Mouse (Mus musculus) neural tube, embryonic 11.5 days (tissue): Measurements from ENCODE around the gene Efna1. TPM values are rescaled to one million over a fixed set of nuclear protein-coding genes. Genes with fewer than 3 reads are reported as not detected.

ENCODE experiments used
- ATAC-seq: fragments of 200-750 bp; cut with Nextera tagmentation; 2 replicates; pipeline ENCODE4 v1.8.0; 2017; ENCODE audit warnings: moderate number of reproducible peaks, mild to moderate bottlenecking, moderate TSS enrichment, moderate library complexity; ENCODE audit not compliant: insufficient read depth, low FRiP score, low TSS enrichment
- DNase-seq: peaks from one replicate; pipeline ENCODE4 v3.0.0-alpha.2; 2015; ENCODE audit warnings: low spot score
- H3K27ac ChIP-seq: fragments of 300-500 bp; sonication (generic); 2 replicates; pipeline ENCODE4 v1.5.1; 2014; ENCODE audit warnings: low read depth, mild to moderate bottlenecking, low read length
- H3K27me3 ChIP-seq: fragments of 300-500 bp; sonication (generic); 2 replicates; pipeline ENCODE4 v1.6.1; 2014; ENCODE audit warnings: mild to moderate bottlenecking, low read length, mixed read lengths; ENCODE audit not compliant: control insufficient read depth, insufficient read depth
- H3K36me3 ChIP-seq: fragments of 300-500 bp; sonication (generic); 2 replicates; pipeline ENCODE4 v1.6.1; 2014; ENCODE audit warnings: mild to moderate bottlenecking, low read length, moderate library complexity, mixed read lengths; ENCODE audit not compliant: control insufficient read depth, insufficient read depth
- H3K4me1 ChIP-seq: fragments of 300-500 bp; sonication (generic); 2 replicates; pipeline ENCODE4 v1.6.1; 2014; ENCODE audit warnings: low read length, mixed read lengths; ENCODE audit not compliant: control insufficient read depth, insufficient read depth
- H3K4me2 ChIP-seq: fragments of 300-500 bp; sonication (generic); 2 replicates; pipeline ENCODE4 v1.6.1; 2014; ENCODE audit warnings: low read depth, mild to moderate bottlenecking, moderate library complexity
- H3K4me3 ChIP-seq: fragments of 300-500 bp; sonication (generic); 2 replicates; pipeline ENCODE4 v1.5.1; 2014; ENCODE audit warnings: low read depth, low read length
- H3K9ac ChIP-seq: fragments of 300-500 bp; sonication (generic); 2 replicates; pipeline ENCODE4 v1.6.1; 2014; ENCODE audit warnings: mild to moderate bottlenecking, low read length
- H3K9me3 ChIP-seq: fragments of 300-500 bp; sonication (generic); 2 replicates; pipeline ENCODE4 v1.6.1; 2016; ENCODE audit warnings: low read length; ENCODE audit not compliant: control insufficient read depth
- WGBS: fragments of 180-500 bp; shearing (Covaris S2); extraction: QIAGEN DNeasy Blood & Tissue Kit; methylation state at CpG from one replicate; pipeline ENCODE4 v1.1.7; 2014; 5-methylcytosine and 5-hydroxymethylcytosine counted together
- polyA plus RNA-seq: library from polyadenylated mRNA; unstranded; fragments of >200 nt; fragmentation: Nextera tagmentation; extraction: Ambion mirVana; gene quantifications from 2 replicates; pipeline ENCODE4 v1.2.1, GENCODE M21; 2014

Efna1 gene
- polyA plus RNA-seq, 1 experiment from 2014 or later = 13.7 TPM

DNA sequence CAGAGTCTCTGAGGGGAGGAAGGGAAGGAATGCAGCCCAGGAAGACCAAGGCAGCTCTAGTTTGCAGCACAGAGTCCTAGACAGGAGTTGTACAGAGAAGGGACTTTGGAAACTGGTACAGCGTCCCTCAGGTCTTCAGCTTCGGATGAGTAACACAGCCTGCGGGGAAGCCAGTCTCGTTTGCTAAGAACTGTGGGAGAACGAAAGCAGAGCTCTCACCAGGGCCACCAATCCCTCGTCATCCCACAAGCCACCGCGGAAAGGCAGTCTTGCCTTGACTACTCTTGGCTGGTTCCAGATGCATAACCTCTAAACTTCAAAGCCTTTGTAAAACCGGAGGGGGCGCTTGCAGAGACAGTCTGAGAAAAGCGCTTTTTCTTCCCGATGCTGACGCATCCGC lies 18.6 kb upstream of the Efna1 start:
- Histone ChIP-seq H3K4me2 (peak overlapping the region; percentile 35), H3K4me3 (no peak overlapping the region), H3K36me3 (no peaks in the 10 kb centered on the region), H3K9me3 (no peaks in the 10 kb centered on the region), H3K9ac (no peak overlapping the region), H3K27me3 (no peaks in the 10 kb centered on the region), H3K27ac (no peak overlapping the region), H3K4me1 (no peaks in the 10 kb centered on the region)
- no peak for ATAC-seq
- WGBS = 3% methylated on average over 14 of the region's 14 CpGs
- peak; percentile 40 for DNase-seq

DNA sequence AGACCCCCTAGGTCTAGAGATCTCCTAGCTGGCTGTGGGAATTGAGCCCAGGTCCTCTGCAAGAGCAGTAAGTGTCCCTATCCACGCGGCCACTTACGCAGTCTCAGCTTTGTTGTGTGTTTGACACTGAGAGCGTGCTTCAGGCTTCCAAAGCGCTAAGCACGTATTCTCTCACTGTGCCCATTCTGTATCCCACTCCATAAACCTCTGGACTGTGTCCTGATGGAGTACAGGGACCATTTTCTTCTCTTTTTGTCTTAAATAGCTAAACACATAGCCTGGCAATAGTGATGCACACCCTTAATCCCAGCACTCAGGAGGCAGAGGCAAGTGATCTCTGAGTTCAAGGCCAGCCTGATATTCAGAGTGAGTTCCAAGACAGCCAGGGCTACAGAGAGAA lies 18.0 kb upstream of the Efna1 start:
- H3K27me3 ChIP-seq = no peaks in the 10 kb centered on the region
- H3K9ac ChIP-seq = no peak overlapping the region
- H3K4me3 ChIP-seq = no peak overlapping the region
- ATAC-seq (no peak), DNase-seq (no peak)
- no peak overlapping the region for H3K27ac ChIP-seq
- no peak overlapping the region; the same call in 1 of the 2 replicates for H3K4me2 ChIP-seq
- WGBS = 82% methylated on average over 6 of the region's 6 CpGs
- no peaks in the 10 kb centered on the region for H3K4me1 ChIP-seq
- H3K9me3 ChIP-seq = no peaks in the 10 kb centered on the region
- H3K36me3 ChIP-seq = no peaks in the 10 kb centered on the region

DNA sequence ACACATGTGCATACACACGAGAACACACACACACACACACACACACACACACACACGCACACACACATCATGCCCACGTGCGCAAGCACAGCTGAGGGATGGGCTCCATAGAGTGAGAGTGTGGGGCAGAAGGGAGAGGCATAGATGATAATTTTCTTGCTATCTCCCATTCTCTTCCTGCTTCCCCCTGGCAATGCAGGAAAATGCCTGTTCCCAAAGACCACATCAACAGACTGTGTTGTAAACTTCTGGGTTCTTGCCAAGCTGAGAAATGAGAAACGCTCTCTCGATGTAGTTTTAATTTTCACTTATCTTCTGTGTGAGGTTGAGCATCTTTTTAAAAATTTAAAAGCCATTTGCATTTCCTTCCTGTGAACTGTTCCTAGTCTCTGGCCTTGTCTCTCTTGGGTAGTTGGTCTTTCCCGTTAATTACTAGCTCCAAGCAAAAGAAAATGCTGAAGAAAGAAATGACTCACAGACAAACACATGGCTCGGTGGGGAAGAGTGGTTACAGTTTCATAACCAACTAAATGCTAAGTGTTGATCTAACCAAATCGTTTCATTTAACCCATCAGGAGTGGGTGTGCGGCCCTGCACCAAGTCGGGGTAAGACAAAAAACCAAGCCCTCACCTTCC lies 15.9 kb upstream of the Efna1 start:
- WGBS = 91% methylated on average over 11 of the region's 11 CpGs
- H3K27me3 ChIP-seq = no peaks in the 10 kb centered on the region
- no peaks in the 10 kb centered on the region for H3K4me1 ChIP-seq
- no peaks in the 10 kb centered on the region for H3K9me3 ChIP-seq
- no peak for ATAC-seq
- H3K27ac ChIP-seq = no peak overlapping the region
- no peak overlapping the region for H3K4me3 ChIP-seq
- no peak overlapping the region for H3K4me2 ChIP-seq
- no peak overlapping the region for H3K9ac ChIP-seq
- no peaks in the 10 kb centered on the region for H3K36me3 ChIP-seq
- DNase-seq = no peak

DNA sequence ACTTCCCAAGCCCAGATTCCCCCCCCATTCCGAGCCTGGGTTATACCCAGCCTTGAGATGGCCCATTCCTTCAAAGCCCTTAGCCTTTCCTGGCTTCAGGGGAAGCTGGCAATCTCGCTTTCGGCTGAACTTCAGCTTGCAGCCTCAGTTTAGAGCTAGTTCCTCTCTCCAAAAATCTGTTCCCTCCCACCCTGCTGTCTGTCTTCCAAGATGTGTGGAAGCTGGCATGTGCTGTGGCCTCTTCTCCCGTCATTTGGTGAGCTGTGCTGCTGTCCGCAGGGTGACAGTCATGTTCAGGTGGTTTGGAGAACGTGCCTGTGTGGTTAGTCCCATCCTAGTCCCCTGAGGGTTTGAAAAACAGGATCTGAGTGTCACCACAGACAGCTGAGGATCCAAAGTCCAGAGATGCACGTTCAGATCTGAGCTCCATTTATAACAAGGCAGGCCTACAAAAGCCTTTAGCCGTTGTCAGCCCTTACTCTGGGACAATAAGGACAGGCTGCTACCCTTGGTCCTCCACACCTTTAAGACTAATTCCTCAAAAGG lies 14.8 kb upstream of the Efna1 start:
- Histone ChIP-seq H3K27me3 (no peaks in the 10 kb centered on the region), H3K4me3 (no peak overlapping the region), H3K27ac (no peak overlapping the region), H3K9ac (no peak overlapping the region), H3K36me3 (no peaks in the 10 kb centered on the region), H3K4me1 (no peaks in the 10 kb centered on the region), H3K9me3 (no peaks in the 10 kb centered on the region), H3K4me2 (no peak overlapping the region)
- ATAC-seq = no peak
- no peak for DNase-seq
- WGBS = 85% methylated on average over 8 of the region's 8 CpGs

DNA sequence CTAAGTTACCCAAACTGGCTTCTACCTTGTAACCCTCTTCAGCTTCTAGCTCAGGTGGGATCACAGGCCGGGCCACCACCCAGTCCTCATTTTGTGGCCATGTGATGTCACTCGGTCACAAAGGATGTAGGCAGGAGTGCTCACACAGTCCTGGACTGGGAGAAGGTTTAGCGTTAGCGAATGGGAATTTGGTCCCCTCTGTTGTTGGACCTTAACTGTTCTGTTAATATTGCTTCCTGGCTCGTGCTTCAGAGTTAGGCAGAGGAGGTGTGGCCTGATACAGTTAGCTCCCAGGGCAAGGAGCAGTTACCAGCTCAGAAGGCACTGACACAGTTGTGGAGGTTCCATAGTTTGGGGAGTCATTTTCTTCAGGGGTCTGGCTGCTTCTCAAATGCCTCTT lies 13.3 kb upstream of the Efna1 start:
- Histone ChIP-seq H3K9me3 (no peaks in the 10 kb centered on the region), H3K4me3 (no peak overlapping the region), H3K4me1 (no peaks in the 10 kb centered on the region), H3K27ac (no peak overlapping the region), H3K36me3 (no peaks in the 10 kb centered on the region), H3K9ac (no peak overlapping the region), H3K4me2 (no peak overlapping the region), H3K27me3 (no peaks in the 10 kb centered on the region)
- ATAC-seq (no peak), DNase-seq (no peak)
- WGBS = 77% methylated on average over 5 of the region's 5 CpGs

DNA sequence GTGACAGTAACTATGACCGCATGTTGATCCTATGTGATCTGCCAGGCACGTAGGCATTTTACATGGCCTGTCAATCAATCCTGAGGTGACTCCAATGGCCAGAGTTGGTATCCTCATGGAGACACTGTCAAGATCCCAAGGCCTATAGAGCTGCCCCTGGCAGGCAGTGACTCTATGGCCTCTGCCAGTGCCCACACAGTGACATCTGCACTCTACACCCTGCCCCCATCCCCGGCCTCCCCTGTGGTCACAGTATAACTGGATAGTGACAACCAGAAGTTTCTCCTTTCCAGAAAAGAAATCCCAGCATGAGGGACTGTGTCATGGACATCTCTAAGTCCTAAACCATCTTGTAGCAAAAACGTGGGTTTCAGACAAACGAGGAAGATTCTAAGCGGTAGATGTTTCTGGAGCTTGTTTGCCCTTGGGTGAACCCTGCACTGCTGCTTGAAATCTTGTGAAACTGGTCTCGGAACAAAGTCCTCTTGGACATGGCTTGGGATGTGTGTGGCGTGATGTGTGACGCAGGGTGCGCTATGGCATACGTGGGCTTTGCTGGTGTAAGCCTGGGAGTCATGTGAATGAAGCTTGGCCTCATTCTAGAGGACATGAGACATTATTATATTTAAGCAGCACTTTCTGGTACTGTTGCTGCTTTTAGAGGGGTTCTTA lies 12.4 kb upstream of the Efna1 start:
- ATAC-seq (no peak), DNase-seq (no peak)
- Histone ChIP-seq H3K4me3 (no peak overlapping the region), H3K27ac (no peak overlapping the region), H3K36me3 (no peaks in the 10 kb centered on the region), H3K9me3 (no peaks in the 10 kb centered on the region), H3K4me1 (no peaks in the 10 kb centered on the region), H3K27me3 (no peaks in the 10 kb centered on the region), H3K4me2 (no peak overlapping the region), H3K9ac (no peak overlapping the region)
- 88% methylated on average over 11 of the region's 11 CpGs for WGBS

DNA sequence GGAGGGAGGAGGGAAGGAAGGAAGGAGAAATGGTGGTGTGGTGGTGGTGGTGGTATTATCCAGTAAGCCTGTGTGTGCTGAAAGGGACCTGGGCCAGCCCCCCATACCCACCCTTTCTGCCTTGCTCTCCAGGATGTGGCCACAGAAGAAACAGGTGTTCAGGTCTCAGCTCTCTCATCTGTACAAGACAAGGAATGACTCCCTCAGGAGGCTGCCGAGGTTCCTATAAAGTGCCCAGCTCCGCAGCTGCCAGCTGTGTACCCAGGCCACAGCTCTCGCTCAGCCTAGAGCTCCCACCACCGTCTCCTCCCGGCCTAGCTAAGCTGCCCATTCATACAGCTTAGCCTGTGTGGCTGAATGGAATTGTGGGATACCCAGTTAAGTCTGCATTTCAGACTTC lies 11.4 kb upstream of the Efna1 start:
- DNase-seq (no peak), ATAC-seq (no peak)
- Histone ChIP-seq H3K4me3 (no peak overlapping the region), H3K4me1 (no peaks in the 10 kb centered on the region), H3K9me3 (no peaks in the 10 kb centered on the region), H3K36me3 (no peaks in the 10 kb centered on the region), H3K27ac (no peak overlapping the region), H3K27me3 (no peaks in the 10 kb centered on the region), H3K9ac (no peak overlapping the region), H3K4me2 (no peak overlapping the region)
- 79% methylated on average over 5 of the region's 5 CpGs for WGBS

DNA sequence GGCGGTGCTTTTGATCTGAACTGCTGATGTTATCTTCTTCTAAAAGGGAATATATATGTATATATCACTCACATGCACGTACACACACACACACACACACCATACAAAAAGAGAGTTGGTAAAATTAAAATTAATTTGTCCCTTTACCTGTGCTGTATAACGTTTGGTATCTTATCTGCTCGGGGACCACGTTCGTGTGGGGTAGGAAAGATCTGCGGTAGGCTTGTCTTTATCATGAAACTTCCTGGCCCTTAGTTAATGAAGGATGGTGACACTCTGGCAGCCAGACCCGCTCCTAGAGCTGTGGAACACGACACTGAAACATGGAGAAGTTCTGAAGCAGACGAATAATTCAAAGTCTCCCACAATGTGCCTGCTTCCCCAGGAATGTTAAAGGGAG lies 10.9 kb upstream of the Efna1 start:
- no peaks in the 10 kb centered on the region for H3K36me3 ChIP-seq
- no peak overlapping the region for H3K4me3 ChIP-seq
- no peak overlapping the region for H3K9ac ChIP-seq
- H3K4me2 ChIP-seq = no peak overlapping the region
- DNase-seq (no peak), ATAC-seq (no peak)
- no peaks in the 10 kb centered on the region for H3K27me3 ChIP-seq
- WGBS = 84% methylated on average over 10 of the region's 10 CpGs
- no peaks in the 10 kb centered on the region for H3K4me1 ChIP-seq
- no peak overlapping the region for H3K27ac ChIP-seq
- H3K9me3 ChIP-seq = no peaks in the 10 kb centered on the region

DNA sequence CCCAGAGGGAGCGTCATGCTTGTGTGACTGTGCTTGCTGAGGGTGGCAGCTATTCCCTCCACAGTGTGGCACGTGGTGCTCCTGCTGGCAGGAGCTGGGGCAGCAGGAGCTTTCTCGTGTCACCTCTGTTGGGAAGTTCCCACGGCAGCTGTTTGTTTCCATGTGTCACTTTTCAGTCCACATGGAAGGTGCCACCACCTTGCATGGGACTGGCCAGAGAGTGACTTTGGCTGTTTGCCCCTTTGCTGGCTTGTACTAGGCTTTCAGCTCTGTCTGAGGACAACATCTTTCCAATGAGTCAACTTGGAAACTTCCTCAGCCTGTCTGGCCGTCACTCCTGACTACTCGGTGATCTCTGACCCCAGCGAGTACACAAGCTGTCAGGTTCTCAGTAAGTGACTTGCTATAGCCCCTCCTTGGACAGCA lies 7.6 kb upstream of the Efna1 start:
- Histone ChIP-seq H3K4me1 (no peaks in the 10 kb centered on the region; the same call in 1 of the 2 replicates), H3K36me3 (no peaks in the 10 kb centered on the region), H3K4me3 (no peak overlapping the region), H3K27me3 (no peaks in the 10 kb centered on the region), H3K9me3 (no peaks in the 10 kb centered on the region), H3K27ac (no peak overlapping the region), H3K9ac (no peak overlapping the region), H3K4me2 (no peak overlapping the region)
- DNase-seq (no peak), ATAC-seq (no peak)
- WGBS = 52% methylated on average over 7 of the region's 7 CpGs
